Mouse (Mus musculus) neural tube, embryonic 14.5 days (tissue): ENCODE results near the gene Rif1. TPM values are rescaled to one million over a fixed set of nuclear protein-coding genes. Genes with fewer than 3 reads are reported as not detected.

Source experiments
- ATAC-seq: fragments of 200-750 bp; cut with Nextera tagmentation; 2 replicates; pipeline ENCODE4 v1.8.0; 2017; ENCODE audit warnings: low read depth, mild to moderate bottlenecking, moderate TSS enrichment, moderate library complexity
- H3K27ac ChIP-seq: fragments of 300-500 bp; sonication (generic); 2 replicates; pipeline ENCODE4 v1.5.1; 2014; ENCODE audit warnings: low read depth, mild to moderate bottlenecking, control low read depth, low read length, moderate library complexity, mixed read lengths
- H3K27me3 ChIP-seq: fragments of 300-500 bp; sonication (generic); 2 replicates; pipeline ENCODE4 v1.6.1; 2014; ENCODE audit warnings: low read length; ENCODE audit not compliant: control insufficient read depth, insufficient read depth
- H3K36me3 ChIP-seq: fragments of 300-500 bp; sonication (generic); 2 replicates; pipeline ENCODE4 v1.6.1; 2014; ENCODE audit warnings: low read length, mixed read lengths; ENCODE audit not compliant: control insufficient read depth, insufficient read depth
- H3K4me1 ChIP-seq: fragments of 300-500 bp; sonication (generic); 2 replicates; pipeline ENCODE4 v1.6.1; 2014; ENCODE audit warnings: low read length; ENCODE audit not compliant: control insufficient read depth, insufficient read depth
- H3K4me2 ChIP-seq: fragments of 300-500 bp; sonication (generic); 2 replicates; pipeline ENCODE4 v1.6.1; 2014; ENCODE audit warnings: mild to moderate bottlenecking, low read depth, low read length, control low read depth
- H3K4me3 ChIP-seq: fragments of 300-500 bp; sonication (generic); 2 replicates; pipeline ENCODE4 v1.5.1; 2014; ENCODE audit warnings: low read depth, low read length, control low read depth, mixed read lengths
- H3K9ac ChIP-seq: fragments of 300-500 bp; sonication (generic); replicated peaks from 2 replicates; pipeline ENCODE4 v1.6.1; 2014; ENCODE audit warnings: low read depth, mild to moderate bottlenecking, control low read depth, low read length, mixed read lengths
- H3K9me3 ChIP-seq: fragments of 300-500 bp; sonication (generic); 2 replicates; pipeline ENCODE4 v1.6.1; 2016; ENCODE audit warnings: low read length; ENCODE audit not compliant: control insufficient read depth
- WGBS: fragments of 180-500 bp; shearing (Covaris S2); extraction: QIAGEN DNeasy Blood & Tissue Kit; methylation state at CpG from one replicate; pipeline ENCODE4 v1.1.7; 2014; 5-methylcytosine and 5-hydroxymethylcytosine counted together
- polyA plus RNA-seq: library from polyadenylated mRNA; unstranded; fragments of >200 nt; fragmentation: Nextera tagmentation; extraction: Ambion mirVana; gene quantifications from 2 replicates; pipeline ENCODE4 v1.2.1, GENCODE M21; 2014

Gene Rif1
- polyA plus RNA-seq, 1 experiment from 2014 or later, result 29.6 TPM

DNA sequence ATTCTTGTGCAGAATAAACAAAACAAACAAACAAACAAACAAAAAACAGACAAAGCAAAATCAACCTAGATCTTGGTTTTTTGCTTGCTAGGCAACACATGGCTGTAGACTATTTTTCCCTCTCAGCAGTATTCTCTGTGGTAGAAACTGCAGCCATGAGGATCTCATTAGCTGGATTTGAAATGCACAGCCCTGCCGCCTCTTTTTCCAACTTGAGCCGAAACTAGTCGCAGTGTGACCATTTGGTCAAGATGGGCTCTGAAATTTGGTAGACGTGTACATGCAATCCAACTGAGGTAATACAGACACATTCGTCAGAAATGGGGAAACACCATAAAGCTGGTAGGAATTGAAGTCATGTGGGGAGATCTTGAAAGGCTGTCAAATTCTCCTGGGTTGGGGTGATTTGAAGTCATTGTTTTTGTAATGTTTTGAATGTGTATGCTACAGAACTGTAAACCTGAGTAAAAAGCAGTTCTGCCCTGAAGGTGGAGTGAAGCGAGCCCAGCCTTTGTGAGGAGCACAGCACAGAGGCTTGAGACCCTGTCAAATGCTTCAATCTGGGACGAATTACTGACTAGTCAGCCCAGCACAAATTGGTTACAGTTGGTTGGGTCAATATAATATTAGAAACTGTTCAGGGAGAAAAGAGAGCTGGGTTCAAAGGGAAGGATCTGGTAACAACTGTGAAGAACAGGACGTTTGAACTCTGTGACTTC is 33.4 kb upstream of the Rif1 start:
- Histone ChIP-seq H3K9ac (no peak overlapping the region), H3K4me1 (peaks cover 2% of the 10 kb centered on the region; the same call in 1 of the 2 replicates), H3K4me2 (peak overlapping the region; percentile 68; the same call in 1 of the 2 replicates), H3K27me3 (no peaks in the 10 kb centered on the region), H3K36me3 (no peaks in the 10 kb centered on the region), H3K27ac (no peak overlapping the region), H3K4me3 (peak overlapping the region; percentile 37; the same call in 1 of the 2 replicates), H3K9me3 (no peaks in the 10 kb centered on the region)
- 36% methylated on average over 8 of the region's 8 CpGs for WGBS
- ATAC-seq, result no peak

DNA sequence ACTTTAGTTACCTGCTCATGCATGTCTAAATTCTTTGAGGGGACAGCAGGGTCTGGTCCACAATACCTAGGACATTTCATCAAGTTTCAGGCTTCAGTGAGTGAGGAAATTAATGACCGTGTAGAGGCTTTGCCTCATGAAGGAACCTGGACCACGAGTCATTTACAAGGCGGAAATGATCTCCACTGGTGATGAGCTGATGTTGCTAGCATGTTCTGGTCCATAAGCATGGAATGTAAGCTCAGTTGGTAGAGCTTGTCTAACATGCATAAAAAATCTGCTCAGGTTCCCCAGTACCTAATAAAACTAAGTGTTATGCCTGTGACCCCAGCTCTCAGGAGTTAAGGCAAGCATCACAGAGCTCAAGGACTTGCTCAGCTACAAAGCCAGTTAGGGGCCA is 30.5 kb upstream of the Rif1 start:
- no peak overlapping the region for H3K27ac ChIP-seq
- no peak overlapping the region for H3K4me2 ChIP-seq
- H3K9ac ChIP-seq, result no peak overlapping the region
- no peak for ATAC-seq
- H3K27me3 ChIP-seq, result no peaks in the 10 kb centered on the region
- no peaks in the 10 kb centered on the region for H3K36me3 ChIP-seq
- H3K4me3 ChIP-seq, result no peak overlapping the region
- no peaks in the 10 kb centered on the region for H3K9me3 ChIP-seq
- H3K4me1 ChIP-seq, result peaks cover under 1% of the 10 kb centered on the region; the same call in 1 of the 2 replicates
- 77% methylated on average over 3 of the region's 3 CpGs for WGBS

DNA sequence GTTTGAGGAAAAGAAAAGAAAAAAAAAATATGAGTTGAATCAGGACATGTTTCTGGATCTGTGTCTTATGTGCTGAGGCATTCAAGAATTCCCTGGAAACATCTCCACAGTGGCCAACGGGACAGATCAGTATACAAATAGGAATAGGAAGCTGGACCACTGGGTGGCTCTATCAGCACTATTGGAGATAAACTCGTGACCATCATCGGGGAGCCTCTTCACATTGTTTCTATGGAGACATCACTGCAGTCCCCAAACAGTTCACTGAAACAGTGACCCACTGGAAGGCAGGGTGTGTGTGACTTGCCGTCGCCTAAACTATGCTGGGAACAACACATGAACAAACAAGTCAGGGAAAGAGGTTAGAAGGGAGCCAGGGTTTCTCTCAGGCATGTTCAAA is 29.9 kb upstream of the Rif1 start:
- H3K27ac ChIP-seq, result no peak overlapping the region
- H3K4me3 ChIP-seq, result no peak overlapping the region
- no peaks in the 10 kb centered on the region for H3K9me3 ChIP-seq
- H3K36me3 ChIP-seq, result no peaks in the 10 kb centered on the region
- H3K4me2 ChIP-seq, result no peak overlapping the region
- no peaks in the 10 kb centered on the region for H3K4me1 ChIP-seq
- no peaks in the 10 kb centered on the region for H3K27me3 ChIP-seq
- no peak overlapping the region for H3K9ac ChIP-seq
- no peak for ATAC-seq
- 66% methylated on average over 5 of the region's 5 CpGs for WGBS

DNA sequence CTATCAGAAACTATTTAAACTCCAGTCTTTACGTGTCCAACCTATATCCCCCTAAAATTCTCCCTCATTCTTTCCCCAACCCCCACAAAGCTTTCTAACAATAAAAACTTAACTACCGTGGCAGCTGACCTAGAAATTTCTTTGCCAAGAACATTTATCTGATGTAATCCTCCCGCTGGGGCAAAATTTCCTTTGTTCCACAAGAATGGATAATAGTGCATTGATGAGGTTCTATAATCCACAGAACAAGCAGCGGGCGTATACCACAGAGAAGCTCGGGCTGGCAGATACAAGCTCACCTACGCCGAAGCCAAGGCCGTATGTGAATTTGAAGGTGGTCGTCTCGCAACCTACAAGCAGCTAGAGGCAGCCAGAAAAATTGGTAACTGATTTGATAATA is 29.1 kb upstream of the Rif1 start:
- no peak overlapping the region for H3K9ac ChIP-seq

DNA sequence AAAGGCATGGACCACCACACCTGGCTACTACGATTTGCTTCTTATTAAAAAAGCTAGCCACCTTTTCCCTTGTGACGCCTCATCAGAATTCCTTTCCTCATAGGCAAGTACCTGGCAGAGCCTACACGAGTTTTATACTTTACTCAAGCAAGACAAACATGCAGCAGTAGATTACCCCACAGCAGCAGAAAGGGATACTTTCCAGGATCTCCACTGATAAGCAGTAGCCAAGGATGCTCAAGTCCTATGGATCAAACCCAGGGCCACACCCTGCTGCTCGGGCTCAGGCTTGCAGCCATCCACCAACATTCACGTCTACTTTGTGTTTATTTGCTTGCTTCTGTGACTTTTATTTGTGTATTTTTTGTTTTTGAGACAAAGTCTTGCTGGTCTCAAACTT is 26.6 kb upstream of the Rif1 start:
- WGBS, result 88% methylated on average over 5 of the region's 5 CpGs

More for the DNA sequence above, 29.1 kb upstream of the Rif1 start:
- no peaks in the 10 kb centered on the region for H3K27me3 ChIP-seq
- ATAC-seq, result no peak
- 81% methylated on average over 11 of the region's 11 CpGs for WGBS
- no peaks in the 10 kb centered on the region for H3K36me3 ChIP-seq
- H3K4me2 ChIP-seq, result no peak overlapping the region
- H3K4me1 ChIP-seq, result no peaks in the 10 kb centered on the region
- no peak overlapping the region for H3K27ac ChIP-seq
- H3K9me3 ChIP-seq, result no peaks in the 10 kb centered on the region
- H3K4me3 ChIP-seq, result no peak overlapping the region

DNA sequence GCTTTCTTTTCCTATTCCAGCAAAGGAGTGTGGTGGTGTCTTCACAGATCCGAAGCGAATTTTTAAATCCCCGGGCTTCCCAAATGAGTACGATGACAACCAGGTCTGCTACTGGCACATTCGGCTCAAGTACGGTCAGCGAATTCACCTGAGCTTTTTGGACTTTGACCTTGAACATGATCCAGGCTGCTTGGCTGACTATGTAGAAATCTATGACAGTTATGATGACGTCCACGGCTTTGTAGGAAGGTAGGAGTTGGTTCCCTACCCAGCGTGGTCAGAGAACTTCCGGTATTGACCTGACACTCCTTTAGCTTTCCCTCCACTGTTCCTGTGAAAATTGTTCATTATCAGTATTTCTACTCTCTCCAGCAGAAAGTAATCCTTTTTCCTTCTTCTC is 21.8 kb upstream of the Rif1 start:
- H3K4me2 ChIP-seq, result no peak overlapping the region
- no peaks in the 10 kb centered on the region for H3K27me3 ChIP-seq
- WGBS, result 94% methylated on average over 11 of the region's 11 CpGs
- no peaks in the 10 kb centered on the region for H3K36me3 ChIP-seq
- ATAC-seq, result no peak
- H3K27ac ChIP-seq, result no peak overlapping the region
- no peak overlapping the region for H3K4me3 ChIP-seq
- H3K9ac ChIP-seq, result no peak overlapping the region
- H3K4me1 ChIP-seq, result no peaks in the 10 kb centered on the region
- H3K9me3 ChIP-seq, result no peaks in the 10 kb centered on the region

More for the DNA sequence above, 26.6 kb upstream of the Rif1 start:
- ATAC-seq, result no peak
- H3K27me3 ChIP-seq, result no peaks in the 10 kb centered on the region
- H3K4me2 ChIP-seq, result no peak overlapping the region
- no peak overlapping the region for H3K4me3 ChIP-seq
- H3K4me1 ChIP-seq, result no peaks in the 10 kb centered on the region
- no peak overlapping the region for H3K27ac ChIP-seq
- H3K9me3 ChIP-seq, result no peaks in the 10 kb centered on the region
- H3K36me3 ChIP-seq, result no peaks in the 10 kb centered on the region
- H3K9ac ChIP-seq, result no peak overlapping the region

DNA sequence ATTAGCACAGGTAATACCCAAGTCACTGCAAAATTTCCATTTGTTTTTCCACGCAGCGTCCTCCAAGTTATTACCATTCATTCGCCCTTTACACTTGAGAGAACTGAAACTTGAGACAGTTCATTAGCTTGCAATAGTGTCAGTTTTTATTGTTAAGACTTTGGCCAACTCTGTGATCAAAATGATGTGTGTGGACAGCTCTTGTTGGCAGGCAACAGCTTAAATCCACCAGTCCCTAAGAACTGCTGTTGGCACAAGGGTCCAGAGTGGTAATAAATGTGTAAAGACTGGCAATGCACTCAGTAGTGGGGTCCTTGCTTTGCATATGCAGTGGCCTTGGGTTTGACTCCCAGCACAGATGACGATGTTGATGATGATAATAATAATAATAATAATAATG is 20.3 kb upstream of the Rif1 start:
- no peak overlapping the region for H3K27ac ChIP-seq
- no peaks in the 10 kb centered on the region for H3K9me3 ChIP-seq
- WGBS, result 74% methylated on average over 4 of the region's 4 CpGs
- no peak overlapping the region for H3K9ac ChIP-seq
- no peaks in the 10 kb centered on the region for H3K27me3 ChIP-seq
- no peaks in the 10 kb centered on the region for H3K36me3 ChIP-seq
- no peaks in the 10 kb centered on the region for H3K4me1 ChIP-seq
- no peak overlapping the region for H3K4me3 ChIP-seq
- H3K4me2 ChIP-seq, result no peak overlapping the region
- no peak for ATAC-seq

DNA sequence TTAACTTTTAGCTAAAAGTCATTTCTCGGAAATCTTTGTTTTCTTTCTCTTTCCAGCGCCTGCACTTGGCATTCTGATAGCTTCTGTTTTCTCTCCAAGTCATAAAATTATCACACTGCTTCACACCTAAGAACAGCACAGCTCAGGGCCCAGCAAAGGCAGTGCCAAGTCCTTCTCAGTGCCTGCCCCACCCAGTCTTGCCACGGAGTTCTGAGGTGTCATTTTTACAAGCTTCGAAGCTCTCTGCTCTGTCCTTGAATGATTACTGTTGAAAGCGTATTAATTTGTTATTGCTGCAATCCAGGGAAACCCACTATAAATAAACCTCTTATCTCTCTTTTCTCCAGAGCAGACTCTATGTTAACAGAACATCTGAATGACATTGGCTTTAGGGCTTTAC is 19.1 kb upstream of the Rif1 start:
- no peaks in the 10 kb centered on the region for H3K9me3 ChIP-seq
- no peak overlapping the region for H3K4me2 ChIP-seq
- 46% methylated on average over 5 of the region's 5 CpGs for WGBS
- H3K36me3 ChIP-seq, result no peaks in the 10 kb centered on the region
- no peaks in the 10 kb centered on the region for H3K27me3 ChIP-seq
- no peak overlapping the region for H3K27ac ChIP-seq
- no peak overlapping the region for H3K4me3 ChIP-seq
- no peak for ATAC-seq
- no peak overlapping the region for H3K9ac ChIP-seq
- H3K4me1 ChIP-seq, result no peaks in the 10 kb centered on the region

DNA sequence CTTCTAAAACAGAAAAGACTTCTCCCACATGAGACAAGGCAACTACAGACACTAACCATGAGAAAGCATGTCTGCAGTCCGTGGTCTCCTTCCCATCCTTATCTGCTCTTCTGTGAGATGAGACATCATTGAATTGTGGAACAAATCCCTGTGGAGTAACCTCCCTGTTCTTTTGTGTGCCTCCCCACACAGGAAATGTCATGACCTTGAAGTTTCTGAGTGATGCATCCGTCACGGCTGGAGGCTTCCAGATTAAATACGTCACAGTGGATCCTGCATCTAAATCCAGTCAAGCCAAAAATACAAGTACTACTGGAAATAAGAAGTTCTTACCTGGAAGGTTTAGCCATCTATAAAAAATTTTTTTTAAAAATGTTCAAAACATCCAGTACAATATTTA is 17.0 kb upstream of the Rif1 start:
- Histone ChIP-seq H3K9ac (no peak overlapping the region), H3K4me2 (no peak overlapping the region), H3K4me3 (no peak overlapping the region), H3K27ac (no peak overlapping the region), H3K9me3 (no peaks in the 10 kb centered on the region), H3K36me3 (no peaks in the 10 kb centered on the region), H3K4me1 (no peaks in the 10 kb centered on the region), H3K27me3 (no peaks in the 10 kb centered on the region)
- ATAC-seq, result no peak
- 29% methylated on average over 4 of the region's 4 CpGs for WGBS
